Comparison of ENCODE assay signal across 8 mouse cellular contexts in the genomic region with DNA sequence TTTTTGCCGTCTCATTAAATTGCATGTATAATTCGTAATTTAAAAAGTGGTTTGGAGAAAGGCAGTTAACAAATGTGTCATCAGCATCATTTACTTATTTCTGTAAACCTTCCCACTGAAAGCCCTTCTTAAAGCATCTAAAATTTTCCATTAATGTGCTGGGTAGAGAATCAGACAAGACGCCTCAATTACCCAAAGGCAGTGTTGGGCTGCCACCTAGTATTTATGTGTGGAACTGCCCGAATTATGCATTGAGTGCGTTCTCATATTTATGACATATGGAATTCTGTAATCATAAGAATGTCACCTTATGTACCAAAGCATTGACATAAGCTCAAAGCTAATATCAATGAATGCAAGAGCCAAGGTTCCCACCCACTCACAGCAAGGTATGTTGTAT.
DNase-seq lines count a peak whose midpoint lies in the region; ATAC-seq lines count a peak whose summit lies in the region.

No protein-coding gene starts in this region.

- no peak overlapping the region for H3K4me2 ChIP-seq in limb, embryonic 11.5 days (ENCODE audit: low read depth, severe bottlenecking)

- H3K4me1 ChIP-seq in limb, embryonic 11.5 days (ENCODE audit: control insufficient read depth, insufficient read depth, low read length), result no peaks in the 10 kb centered on the region
- no peaks in the 10 kb centered on the region for H3K4me1 ChIP-seq in limb, embryonic 10.5 days

- WGBS in limb, embryonic 11.5 days, result 69% methylated on average over 5 of the region's 5 CpGs
- WGBS in limb, embryonic 10.5 days, result 73% methylated on average over 5 of the region's 5 CpGs

- H3K4me3 ChIP-seq in limb, embryonic 11.5 days (ENCODE audit: low read depth, low read length), result no peak overlapping the region
- H3K4me3 ChIP-seq in limb, embryonic 10.5 days, result no peak overlapping the region

- H3K27me3 ChIP-seq in limb, embryonic 11.5 days (ENCODE audit: control insufficient read depth, insufficient read depth, low read length), result no peaks in the 10 kb centered on the region
- H3K27me3 ChIP-seq in limb, embryonic 10.5 days (ENCODE audit: low read depth, poor library complexity, severe bottlenecking), result 0 out of 2 replicates have a peak, but pooled peaks cover 4% of the 10 kb centered on the region

- ATAC-seq in limb, embryonic 11.5 days (ENCODE audit: insufficient number of reproducible peaks, low FRiP score, low TSS enrichment, low read depth), result no peak
- no peak for ATAC-seq in erythroid progenitor cell, adult 5-6 weeks (replicated peaks; ENCODE audit: low FRiP score, poor library complexity, severe bottlenecking)

- no peaks in the 10 kb centered on the region for H3K9me3 ChIP-seq in limb, embryonic 11.5 days (ENCODE audit: control insufficient read depth, low read length)
- H3K9me3 ChIP-seq in limb, embryonic 10.5 days (replicated peaks), result no peaks in the 10 kb centered on the region

- no peak overlapping the region for H3K9ac ChIP-seq in limb, embryonic 11.5 days (ENCODE audit: low read length)

- no peaks in the 10 kb centered on the region for H3K36me3 ChIP-seq in limb, embryonic 11.5 days (ENCODE audit: control insufficient read depth, insufficient read depth, low read length)
- no peaks in the 10 kb centered on the region for H3K36me3 ChIP-seq in limb, embryonic 10.5 days

- H3K27ac ChIP-seq in limb, embryonic 11.5 days (replicated peaks; ENCODE audit: low read depth, low read length), result no peak overlapping the region
- H3K27ac ChIP-seq in limb, embryonic 10.5 days, result no peak overlapping the region

- peak; percentile 8 to 10 for DNase-seq in cerebellum, adult 18-20 months
- DNase-seq in cerebellum, adult 9-11 months, result no peak
- peak; percentile 28 for DNase-seq in limb, embryonic 11.5 days (ENCODE audit: low spot score)
- no peak for DNase-seq in limb, embryonic 10.5 days (ENCODE audit: low spot score)
- DNase-seq in layer of hippocampus, adult 9-10 months (ENCODE audit: low spot score), result peak; percentile 36
- DNase-seq in retina, postnatal 1 day, result peak; percentile 54
- DNase-seq in testis, postnatal 10 days (ENCODE audit: low spot score), result no peak

Comparison
In these comparisons a context has a peak if more than half of its experiments do, and no peak if none do; other contexts are left out.
1. DNase-seq: peak in cerebellum, adult 18-20 months (2 of 2), limb, embryonic 11.5 days (single experiment), layer of hippocampus, adult 9-10 months (single experiment) and retina, postnatal 1 day (single experiment); none in cerebellum, adult 9-11 months (single experiment), limb, embryonic 10.5 days (single experiment) and testis, postnatal 10 days (single experiment).